Mouse (Mus musculus): ENCODE results near the gene Edil3. TPM values are rescaled to one million over a fixed set of nuclear protein-coding genes. Genes with fewer than 3 reads are reported as not detected.
"Not testable (repeated sequence)": the region's sequence is repeated elsewhere in the genome, so short reads cannot be mapped to it uniquely, and the experiment has no call there.

The Edil3 gene
- total RNA-seq, 2 experiments from 2014 or later, result 68.3 to 74.1 TPM

- DNase-seq (ENCODE audit: low spot score in 2 of 2), result peak in 1 of 2 experiments; percentile 34
Measured at GRCm38 (mm10) chr13:88938564-88938963, 117.3 kb downstream of the Edil3 start.

- DNase-seq (ENCODE audit: low spot score in 2 of 2), result no peak
Measured at GRCm38 (mm10) chr13:88972355-88972754, 151.1 kb downstream of the Edil3 start.

- DNase-seq (ENCODE audit: low spot score in 2 of 2), result peak in 1 of 2 experiments; percentile 4
Measured at GRCm38 (mm10) chr13:89007696-89008427, 186.6 kb downstream of the Edil3 start.

DNA sequence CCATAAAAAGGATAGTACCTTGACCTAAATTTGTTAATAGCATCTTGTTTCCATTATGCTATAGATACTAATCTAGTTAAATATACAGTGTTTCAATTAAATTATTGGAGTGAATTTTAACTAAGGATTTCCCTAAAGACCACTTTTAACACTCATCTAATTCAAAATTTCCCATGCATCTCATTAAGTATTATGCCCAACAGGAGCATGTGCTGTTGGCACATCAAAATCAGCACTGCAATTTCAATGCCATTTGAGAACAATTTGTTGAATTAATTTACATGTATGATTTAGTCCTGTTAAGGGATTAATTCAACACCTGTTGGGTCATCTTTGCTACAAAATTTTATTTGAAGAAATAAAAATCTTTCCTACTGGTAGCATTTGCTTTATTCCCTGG, 191.2 kb downstream of the Edil3 start:
- DNase-seq (ENCODE audit: low spot score in 2 of 2), result no peak

GRCm38 (mm10) chr13:89029817-89030539, 208.7 kb downstream of the Edil3 start:
- peak in 1 of 2 experiments; percentile 31 for DNase-seq (ENCODE audit: low spot score in 2 of 2)

- no peak for DNase-seq (ENCODE audit: low spot score in 2 of 2)
Measured at GRCm38 (mm10) chr13:89035711-89036110, 214.4 kb downstream of the Edil3 start.

- DNase-seq (ENCODE audit: low spot score in 2 of 2), result no peak
Measured at GRCm38 (mm10) chr13:89041495-89041894, 220.2 kb downstream of the Edil3 start.

- DNase-seq (ENCODE audit: low spot score in 2 of 2), result not testable (repeated sequence)
Measured at GRCm38 (mm10) chr13:89070132-89070531, 248.9 kb downstream of the Edil3 start.

GRCm38 (mm10) chr13:89076212-89076611, 254.9 kb downstream of the Edil3 start:
- no peak for DNase-seq (ENCODE audit: low spot score in 2 of 2)

DNA sequence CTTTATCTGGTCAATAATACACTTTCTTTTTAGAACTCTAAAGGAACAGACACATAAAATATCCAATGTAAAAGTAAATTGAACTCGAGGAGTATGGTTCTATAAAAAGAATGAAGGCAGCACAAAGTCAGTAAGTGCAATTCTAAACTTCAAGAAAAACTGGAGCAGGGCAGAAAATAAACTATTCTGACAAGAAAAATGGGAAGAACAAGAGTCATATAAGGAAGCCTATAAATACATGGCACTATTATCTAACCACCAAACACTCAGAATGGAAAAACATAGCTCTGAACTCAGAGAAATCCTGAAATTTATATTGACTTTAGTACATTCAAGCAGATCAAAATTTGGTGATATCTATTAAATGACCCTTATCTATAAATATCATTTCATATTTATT, 284.6 kb downstream of the Edil3 start:
- no peak for DNase-seq (ENCODE audit: low spot score in 2 of 2)

- peak in 1 of 2 experiments; percentile 14 for DNase-seq (ENCODE audit: low spot score in 2 of 2)
Measured at GRCm38 (mm10) chr13:89117551-89117950, 296.3 kb downstream of the Edil3 start.

DNA sequence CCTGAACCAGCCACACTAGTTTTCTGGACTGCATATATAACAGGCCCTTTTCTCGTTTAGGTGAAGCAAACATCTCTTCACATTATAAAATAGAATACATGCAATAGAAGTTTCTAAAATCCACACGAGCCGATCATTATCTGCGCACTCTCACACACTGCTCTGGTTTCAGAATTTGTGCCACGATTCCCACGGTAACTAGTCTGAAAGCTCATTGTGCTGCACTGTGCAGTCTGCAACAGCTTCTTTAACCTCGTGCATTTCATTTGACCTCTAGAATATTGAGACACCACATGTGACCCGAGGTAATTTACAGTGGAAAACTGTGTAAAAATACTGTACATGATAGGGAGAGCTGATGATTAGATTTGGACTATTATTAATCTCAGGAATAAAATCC, 298.5 kb downstream of the Edil3 start:
- DNase-seq (ENCODE audit: low spot score in 2 of 2), result no peak

DNA sequence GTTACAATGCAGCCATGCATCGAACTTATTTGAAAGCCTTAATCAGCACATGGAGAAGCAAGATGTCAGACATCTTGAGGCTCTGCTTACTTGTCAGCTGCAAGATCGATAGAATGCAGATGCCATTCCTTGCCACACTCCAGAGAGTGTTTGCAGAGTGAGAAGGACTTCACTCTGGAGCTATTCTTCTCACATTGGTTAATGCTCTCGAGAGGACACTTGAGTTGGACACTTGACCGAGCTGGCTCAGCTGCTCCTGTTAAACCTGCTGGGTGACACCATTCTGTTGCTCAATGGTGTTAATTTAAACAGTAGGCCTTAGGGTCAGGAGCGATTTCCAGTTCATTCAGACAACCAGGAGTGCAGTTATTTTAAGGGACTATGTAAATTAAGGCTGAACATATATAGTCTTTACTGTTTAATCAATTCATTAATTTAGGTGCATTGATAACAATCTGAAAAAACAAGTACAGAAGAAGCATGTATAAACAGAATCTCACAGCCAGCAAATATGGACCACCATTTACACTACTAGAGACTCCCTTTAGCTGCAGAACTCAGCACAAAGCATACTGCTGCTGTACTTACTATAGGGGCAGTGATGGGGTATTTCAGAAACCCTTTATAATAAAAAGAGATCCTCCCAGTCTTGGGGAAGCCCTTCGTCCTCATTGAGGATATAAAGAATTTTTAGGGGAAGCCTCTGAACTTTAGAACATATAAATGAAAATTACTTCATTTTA, 301.4 kb downstream of the Edil3 start:
- DNase-seq (ENCODE audit: low spot score in 2 of 2), result no peak

GRCm38 (mm10) chr13:89123396-89123795, 302.1 kb downstream of the Edil3 start:
- no peak for DNase-seq (ENCODE audit: low spot score in 2 of 2)

DNA sequence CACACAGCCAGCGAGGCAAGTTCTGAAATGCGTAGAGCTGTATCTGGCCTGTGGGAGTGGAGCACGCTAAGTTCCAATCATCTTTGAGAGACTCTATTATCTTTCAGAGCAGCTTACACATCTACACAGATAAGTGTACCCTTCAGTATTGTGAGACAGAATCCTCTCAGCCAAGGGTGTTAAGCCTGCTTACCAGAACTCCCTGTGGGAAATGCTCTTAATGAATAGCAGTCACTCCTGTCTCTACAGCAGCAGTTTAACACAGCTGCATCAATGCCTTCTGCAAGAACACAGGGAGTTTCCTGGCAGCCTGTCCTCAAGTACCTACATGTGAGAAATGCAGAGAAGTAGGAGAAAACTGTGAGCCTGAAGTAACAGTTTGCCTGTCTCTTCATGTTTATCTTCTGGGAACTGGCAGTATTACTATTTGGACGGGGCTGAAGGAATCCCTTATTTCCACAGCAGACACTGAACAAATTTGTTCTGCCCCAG, 324.8 kb downstream of the Edil3 start:
- peak in 1 of 2 experiments; percentile 24 for DNase-seq (ENCODE audit: low spot score in 2 of 2)

DNA sequence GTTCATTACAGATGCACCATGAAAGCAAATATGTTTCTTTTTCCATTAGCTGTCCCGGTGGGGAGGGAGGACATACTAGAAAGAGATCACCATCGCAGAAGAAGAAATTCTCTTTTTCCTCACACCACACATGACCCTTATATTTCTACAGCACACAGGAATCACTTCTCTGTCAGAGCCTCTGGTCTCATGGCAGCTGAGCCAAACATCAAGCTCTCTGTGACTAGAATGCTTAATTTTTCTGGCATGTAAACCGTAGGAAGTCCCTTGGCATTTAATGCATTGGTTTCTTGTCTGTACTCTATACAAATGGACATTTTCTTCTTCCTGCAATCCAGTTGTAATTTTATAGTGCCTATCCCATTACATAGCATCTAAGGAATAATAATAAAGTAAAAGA, 330.6 kb downstream of the Edil3 start:
- no peak for DNase-seq (ENCODE audit: low spot score in 2 of 2)

DNA sequence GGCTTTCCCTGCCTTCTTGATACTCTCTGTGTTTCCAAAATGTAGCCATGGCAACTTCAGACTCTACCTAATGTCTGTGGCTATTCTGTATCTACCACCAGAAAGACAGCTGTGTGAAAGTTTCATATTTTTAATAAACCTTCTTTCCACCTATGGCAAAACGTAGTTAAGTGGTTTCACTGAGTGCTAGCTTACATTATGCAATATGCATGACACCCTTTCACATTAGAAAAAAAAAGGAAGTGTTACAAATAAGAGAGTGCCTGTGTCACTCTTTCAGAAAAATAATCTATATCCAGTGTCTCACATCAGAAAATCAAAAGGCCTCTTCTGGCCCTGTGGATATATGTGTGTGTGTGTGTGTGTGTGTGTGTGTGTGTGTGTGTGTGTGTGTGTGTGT, 346.7 kb downstream of the Edil3 start:
- no peak for DNase-seq (ENCODE audit: low spot score in 2 of 2)

DNA sequence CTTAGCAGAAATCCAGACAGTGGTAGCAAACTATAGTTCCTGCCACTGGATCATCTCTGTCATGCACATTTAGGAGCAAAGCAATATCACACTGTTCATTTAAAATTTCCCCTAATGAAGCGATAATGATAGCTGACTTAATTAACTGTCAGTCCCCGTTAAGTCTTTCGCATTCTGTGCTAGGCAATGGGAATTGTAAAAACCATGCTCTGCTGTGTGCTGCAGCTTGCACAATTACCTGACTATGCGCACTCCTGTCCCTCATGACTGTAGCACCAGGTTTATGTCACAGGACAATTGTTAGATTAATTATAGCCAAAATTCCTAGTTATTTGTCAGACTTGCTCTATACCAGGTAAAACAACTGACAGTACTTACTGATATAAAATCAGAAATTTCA, 348.8 kb downstream of the Edil3 start:
- no peak for DNase-seq (ENCODE audit: low spot score in 2 of 2)

DNA sequence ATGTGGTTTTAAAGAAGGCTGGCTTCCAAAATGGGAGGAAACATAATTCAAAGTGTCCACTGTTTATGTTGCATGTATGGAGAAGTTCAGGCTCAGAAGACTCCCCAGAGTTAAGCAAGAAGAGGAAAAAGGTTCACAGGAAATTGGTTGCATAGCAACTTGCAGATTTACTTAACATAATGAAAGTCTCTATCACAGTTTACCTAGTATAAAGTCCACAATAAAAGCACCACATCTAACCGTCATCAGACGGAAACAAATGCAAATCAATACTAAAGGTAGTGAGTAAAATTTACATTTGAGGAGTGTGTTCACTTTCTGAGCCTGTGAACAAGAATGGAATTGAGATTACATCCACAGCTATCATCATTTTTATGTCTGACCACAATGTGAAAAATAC, 353.9 kb downstream of the Edil3 start:
- no peak for DNase-seq (ENCODE audit: low spot score in 2 of 2)

- peak in 1 of 2 experiments; percentile 18 for DNase-seq (ENCODE audit: low spot score in 2 of 2)
Measured at GRCm38 (mm10) chr13:89189051-89189450, 367.8 kb downstream of the Edil3 start.

GRCm38 (mm10) chr13:89197019-89197418, 375.7 kb downstream of the Edil3 start:
- DNase-seq (ENCODE audit: low spot score in 2 of 2), result no peak

DNA sequence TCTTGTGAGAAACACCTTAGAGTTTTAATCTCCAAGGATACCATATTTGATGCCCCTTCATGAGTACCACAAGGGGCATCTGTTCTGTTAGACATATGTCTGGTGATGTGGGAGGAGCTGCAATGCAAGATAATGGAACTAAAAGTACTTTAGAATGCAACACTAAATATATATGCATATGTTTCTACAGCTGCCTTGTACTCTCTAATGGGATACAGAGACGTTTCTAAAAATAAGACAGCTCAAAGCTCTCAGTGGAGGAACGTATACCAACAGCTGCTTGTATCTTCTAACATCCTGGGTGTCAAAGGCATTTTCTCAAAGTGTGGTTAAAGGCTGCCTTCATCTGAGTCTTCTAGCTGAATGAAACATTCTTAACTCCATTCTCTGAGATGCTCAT, 378.0 kb downstream of the Edil3 start:
- DNase-seq (ENCODE audit: low spot score in 2 of 2), result no peak
